Mouse (Mus musculus): ENCODE results near the gene Spata16.

DNA sequence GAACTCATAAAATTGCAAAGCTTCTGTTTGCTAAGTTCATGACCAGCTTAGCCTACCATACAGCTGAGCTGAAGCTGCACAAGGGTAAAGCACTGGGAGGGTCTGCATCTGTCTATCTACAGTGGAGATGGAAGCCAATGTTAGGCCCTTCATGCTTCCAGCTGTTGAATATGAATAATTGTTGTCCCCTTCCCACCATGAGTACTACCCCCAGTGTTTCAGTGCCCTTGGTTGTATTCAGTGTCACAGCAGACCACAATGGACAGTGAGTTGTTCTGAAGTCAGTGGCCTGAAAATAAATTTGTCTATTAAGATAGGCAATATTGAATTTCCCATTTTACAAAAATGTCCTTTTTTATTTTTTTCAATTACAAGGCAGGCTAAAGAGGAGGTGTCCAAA lies 212.8 kb downstream of the Spata16 start:
- TF ChIP-seq CTCF (IDR thresholded peaks at IDR 0.05; ENCODE audit: insufficient read depth, low read depth, low read length) (no peak), POLR2A (IDR thresholded peaks at IDR 0.05; ENCODE audit: insufficient read depth, low read depth, low read length) (no peak)
